Mouse (Mus musculus): Measurements from ENCODE around the gene Jagn1.

Gene Jagn1

GRCm38 (mm10) chr6:113473715-113474114 is 31.3 kb downstream of the Jagn1 start:
- no peak for DNase-seq (ENCODE audit: low read depth, low spot score)

GRCm38 (mm10) chr6:113477353-113477752 is 35.0 kb downstream of the Jagn1 start:
- no peak for DNase-seq (ENCODE audit: low read depth, low spot score)

- no peak for DNase-seq (ENCODE audit: low read depth, low spot score)
Observed at GRCm38 (mm10) chr6:113478906-113479305, 36.5 kb downstream of the Jagn1 start.

- no peak for DNase-seq (ENCODE audit: low read depth, low spot score)
Observed at GRCm38 (mm10) chr6:113480555-113481373, 38.4 kb downstream of the Jagn1 start.

- DNase-seq (ENCODE audit: low read depth, low spot score), result no peak
Observed at GRCm38 (mm10) chr6:113482477-113483099, 40.2 kb downstream of the Jagn1 start.

- peak; percentile 90 for DNase-seq (ENCODE audit: low read depth, low spot score)
Observed at GRCm38 (mm10) chr6:113483100-113483615, 40.8 kb downstream of the Jagn1 start, which contains the start of gene Creld1. Creld1 (plus strand) TSS chr6:113483297.

- DNase-seq (ENCODE audit: low read depth, low spot score), result no peak
Observed at GRCm38 (mm10) chr6:113483729-113484128, 41.4 kb downstream of the Jagn1 start.

GRCm38 (mm10) chr6:113487125-113487576 is 44.8 kb downstream of the Jagn1 start:
- no peak for DNase-seq (ENCODE audit: low read depth, low spot score)

- no peak for DNase-seq (ENCODE audit: low read depth, low spot score)
Observed at GRCm38 (mm10) chr6:113489410-113489809, 47.0 kb downstream of the Jagn1 start.

- no peak for DNase-seq (ENCODE audit: low read depth, low spot score)
Observed at GRCm38 (mm10) chr6:113492101-113492864, 49.9 kb downstream of the Jagn1 start.

GRCm38 (mm10) chr6:113494258-113494788 is 52.0 kb downstream of the Jagn1 start:
- peak; percentile 42 for DNase-seq (ENCODE audit: low read depth, low spot score)

- no peak for DNase-seq (ENCODE audit: low read depth, low spot score)
Observed at GRCm38 (mm10) chr6:113495071-113495675, 52.8 kb downstream of the Jagn1 start.
